Mouse (Mus musculus) spleen, adult 2 months (tissue): Measurements from ENCODE around the gene Dcst1.

Source experiments
- CTCF ChIP-seq: fragments of 200-500 bp; IDR thresholded peaks from 2 replicates; pipeline ENCODE4 v1.5.1; 2011; ENCODE audit warnings: mild to moderate bottlenecking, inconsistent platforms; ENCODE audit not compliant: insufficient read depth, insufficient read length, insufficient replicate concordance; ENCODE audit errors: extremely low read depth
- POLR2A ChIP-seq: fragments of 200-500 bp; IDR thresholded peaks from 2 replicates; pipeline ENCODE4 v1.6.1; 2011; ENCODE audit warnings: low read depth, low read length, inconsistent platforms

GRCm38 (mm10) chr3:89394894-89395256 is 29.8 kb upstream of the Dcst1 start:
- TF ChIP-seq CTCF, result no peak
- no peak for TF ChIP-seq POLR2A
